Mouse (Mus musculus): ENCODE data around the gene Olfr1137. TPM values are rescaled to one million over a fixed set of nuclear protein-coding genes. Genes with fewer than 3 reads are reported as not detected.

Olfr1137 gene
- not detected for polyA plus RNA-seq (2015; fragmentation: Illumina TruSeq; extraction: RNeasy Lipid Tissue Mini Kit (QIAGEN cat#74804); ENCODE audit: low read depth, low replicate concordance)

DNA sequence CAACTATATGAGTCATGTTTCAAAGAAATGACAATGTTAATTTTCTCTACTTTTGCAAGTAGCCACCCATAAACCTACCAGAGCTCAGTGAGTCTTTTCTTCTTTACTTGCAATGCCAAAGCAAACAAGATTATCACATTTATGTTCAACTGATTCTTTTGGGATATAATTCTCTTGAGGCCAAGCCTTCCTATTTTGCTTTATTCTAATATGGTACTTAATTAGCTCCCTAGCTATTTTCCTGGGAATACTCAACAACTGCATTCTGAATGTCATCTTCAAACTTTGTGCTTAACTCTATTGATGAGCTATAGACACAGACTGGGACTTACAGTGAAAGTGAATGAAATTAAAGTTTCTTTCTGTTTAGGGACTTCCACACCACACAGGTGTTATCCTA, at the start of gene Olfr1137:
Gene Olfr1137 (minus strand): TSS at position 101 of the 400 bp plus-strand sequence.

DNA sequence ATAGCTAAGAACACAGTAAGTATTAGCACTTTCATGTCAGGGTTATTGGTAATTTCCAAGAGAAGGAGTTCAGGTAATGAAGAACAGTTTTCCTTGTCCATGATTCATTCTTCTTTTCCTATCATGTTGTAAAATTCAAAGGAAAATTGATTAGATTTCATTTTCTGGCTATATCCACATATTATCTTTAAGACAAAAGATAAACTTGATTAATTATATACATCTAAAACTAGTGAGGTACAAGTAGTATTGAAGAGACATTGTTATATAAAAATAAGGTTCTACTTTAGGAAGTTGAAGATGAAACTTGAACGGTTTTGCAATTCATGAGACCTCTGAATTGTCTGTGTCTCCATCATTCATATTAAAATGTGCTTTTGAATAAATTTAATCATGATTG, 40.9 kb upstream of the Olfr1137 start, which contains the start of gene Olfr1141:
Gene Olfr1141 (minus strand): TSS at position 101 of the 400 bp plus-strand sequence.

DNA sequence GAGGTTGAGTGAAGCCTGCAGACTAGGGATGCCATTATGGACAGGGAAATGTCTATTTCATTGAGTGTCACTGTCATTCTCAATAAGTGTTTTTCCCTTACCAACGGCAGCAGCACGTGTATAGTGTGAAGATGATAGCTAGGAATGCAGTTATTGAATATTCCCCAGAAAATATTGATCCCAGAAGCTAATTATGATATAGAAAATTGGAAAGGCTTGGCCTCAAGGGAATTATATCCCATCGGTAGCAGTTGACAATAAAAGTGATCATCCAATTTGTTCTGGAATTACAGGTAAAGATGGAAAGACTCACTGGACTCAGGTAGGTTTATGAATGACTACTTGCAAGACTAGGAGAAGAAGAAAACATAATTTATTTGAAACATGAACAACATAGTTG, 30.5 kb upstream of the Olfr1137 start, which contains the start of gene Olfr1140:
Gene Olfr1140 (plus strand): TSS at position 301 of the 400 bp plus-strand sequence.

DNA sequence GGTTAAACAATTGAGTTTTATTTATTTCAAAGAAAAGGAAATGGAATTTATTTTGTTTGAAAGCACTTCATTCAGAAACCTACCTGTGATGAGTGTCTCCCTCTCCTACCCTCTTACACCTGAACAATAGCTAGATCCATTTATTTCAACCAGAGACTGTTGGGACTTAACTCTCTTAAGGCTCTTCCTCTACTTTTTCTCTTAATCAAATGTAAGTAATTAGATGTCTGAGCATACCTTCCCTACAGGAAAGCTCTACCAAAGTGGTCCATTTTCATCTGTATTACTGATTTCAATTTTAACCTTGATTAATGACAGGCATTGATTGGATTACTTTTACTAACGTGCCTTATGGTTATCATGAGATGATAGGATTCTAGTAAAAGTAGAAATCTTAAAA, 26.9 kb upstream of the Olfr1137 start, which contains the start of gene Olfr1138:
Gene Olfr1138 (minus strand): TSS at position 101 of the 400 bp plus-strand sequence.

DNA sequence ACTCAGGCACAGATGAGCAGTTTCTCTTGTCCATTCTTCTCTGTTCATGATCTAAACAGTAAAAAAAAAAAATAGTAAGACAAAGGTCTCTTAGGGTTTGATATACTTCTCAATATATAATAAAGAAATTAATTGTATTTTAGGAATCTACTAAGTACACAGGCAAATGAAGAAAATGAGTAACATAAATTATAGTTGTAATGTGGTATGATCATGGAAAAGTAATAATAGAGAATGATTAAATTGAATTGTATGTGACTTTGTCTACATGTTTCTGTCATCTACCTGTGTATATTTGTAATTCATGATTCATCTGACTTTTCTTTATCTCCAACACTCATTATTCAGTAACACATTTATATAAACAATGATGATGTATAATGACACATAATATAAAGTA, 19.1 kb downstream of the Olfr1137 start, which contains the start of gene Olfr1136:
Gene Olfr1136 (minus strand): TSS at position 101 of the 400 bp plus-strand sequence.

DNA sequence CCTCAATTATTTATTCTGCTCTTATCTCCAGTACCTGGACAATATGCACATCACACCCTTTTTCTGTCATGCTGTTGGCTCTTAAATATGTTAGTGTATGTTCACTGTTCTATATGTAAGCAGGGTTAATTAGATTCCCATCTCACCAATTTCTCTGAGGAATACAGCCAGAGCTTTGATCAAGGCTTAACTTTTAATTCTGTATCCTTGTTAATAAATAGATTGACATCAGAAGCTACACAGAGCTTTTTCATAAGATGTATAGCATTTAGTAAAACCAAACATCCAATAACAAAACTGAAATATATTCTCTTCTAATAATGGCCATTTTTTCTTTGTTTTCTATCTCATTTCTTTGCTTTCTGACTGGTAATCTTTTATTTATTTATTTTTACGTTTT, 39.4 kb downstream of the Olfr1137 start, which contains the start of gene Olfr1135:
Gene Olfr1135 (minus strand): TSS at position 101 of the 400 bp plus-strand sequence.

Other genes starting within 250 kb of the Olfr1137 start
- gene Pramel7, start 216.1 kb downstream of the Olfr1137 start, polyA plus RNA-seq (2015; fragmentation: Illumina TruSeq; extraction: RNeasy Lipid Tissue Mini Kit (QIAGEN cat#74804); ENCODE audit: low read depth, low replicate concordance): not detected
- not detected for gene Pramel6, start 206.6 kb downstream of the Olfr1137 start, polyA plus RNA-seq (2015; fragmentation: Illumina TruSeq; extraction: RNeasy Lipid Tissue Mini Kit (QIAGEN cat#74804); ENCODE audit: low read depth, low replicate concordance)
- not detected for gene Olfr153, start 181.4 kb downstream of the Olfr1137 start, polyA plus RNA-seq (2015; fragmentation: Illumina TruSeq; extraction: RNeasy Lipid Tissue Mini Kit (QIAGEN cat#74804); ENCODE audit: low read depth, low replicate concordance)
- gene Olfr1128, start 167.6 kb downstream of the Olfr1137 start, polyA plus RNA-seq (2015; fragmentation: Illumina TruSeq; extraction: RNeasy Lipid Tissue Mini Kit (QIAGEN cat#74804); ENCODE audit: low read depth, low replicate concordance): not detected
- gene Olfr1129, start 139.3 kb downstream of the Olfr1137 start, polyA plus RNA-seq (2015; fragmentation: Illumina TruSeq; extraction: RNeasy Lipid Tissue Mini Kit (QIAGEN cat#74804); ENCODE audit: low read depth, low replicate concordance): not detected
- not detected for gene Olfr1130, start 107.0 kb downstream of the Olfr1137 start, polyA plus RNA-seq (2015; fragmentation: Illumina TruSeq; extraction: RNeasy Lipid Tissue Mini Kit (QIAGEN cat#74804); ENCODE audit: low read depth, low replicate concordance)
- gene Olfr1131, start 86.1 kb downstream of the Olfr1137 start, polyA plus RNA-seq (2015; fragmentation: Illumina TruSeq; extraction: RNeasy Lipid Tissue Mini Kit (QIAGEN cat#74804); ENCODE audit: low read depth, low replicate concordance): not detected
- gene Olfr1132, start 75.6 kb downstream of the Olfr1137 start, polyA plus RNA-seq (2015; fragmentation: Illumina TruSeq; extraction: RNeasy Lipid Tissue Mini Kit (QIAGEN cat#74804); ENCODE audit: low read depth, low replicate concordance): not detected
- not detected for gene Olfr1133, start 65.8 kb downstream of the Olfr1137 start, polyA plus RNA-seq (2015; fragmentation: Illumina TruSeq; extraction: RNeasy Lipid Tissue Mini Kit (QIAGEN cat#74804); ENCODE audit: low read depth, low replicate concordance)
- not detected for gene Olfr1134, start 54.7 kb downstream of the Olfr1137 start, polyA plus RNA-seq (2015; fragmentation: Illumina TruSeq; extraction: RNeasy Lipid Tissue Mini Kit (QIAGEN cat#74804); ENCODE audit: low read depth, low replicate concordance)
- not detected for gene Olfr1135, start 39.5 kb downstream of the Olfr1137 start, polyA plus RNA-seq (2015; fragmentation: Illumina TruSeq; extraction: RNeasy Lipid Tissue Mini Kit (QIAGEN cat#74804); ENCODE audit: low read depth, low replicate concordance)
- not detected for gene Olfr1136, start 19.2 kb downstream of the Olfr1137 start, polyA plus RNA-seq (2015; fragmentation: Illumina TruSeq; extraction: RNeasy Lipid Tissue Mini Kit (QIAGEN cat#74804); ENCODE audit: low read depth, low replicate concordance)
- not detected for gene Olfr1138, start 26.8 kb upstream of the Olfr1137 start, polyA plus RNA-seq (2015; fragmentation: Illumina TruSeq; extraction: RNeasy Lipid Tissue Mini Kit (QIAGEN cat#74804); ENCODE audit: low read depth, low replicate concordance)
- not detected for gene Olfr1140, start 30.6 kb upstream of the Olfr1137 start, polyA plus RNA-seq (2015; fragmentation: Illumina TruSeq; extraction: RNeasy Lipid Tissue Mini Kit (QIAGEN cat#74804); ENCODE audit: low read depth, low replicate concordance)
- not detected for gene Olfr1141, start 40.8 kb upstream of the Olfr1137 start, polyA plus RNA-seq (2015; fragmentation: Illumina TruSeq; extraction: RNeasy Lipid Tissue Mini Kit (QIAGEN cat#74804); ENCODE audit: low read depth, low replicate concordance)
- not detected for gene Olfr152, start 66.3 kb upstream of the Olfr1137 start, polyA plus RNA-seq (2015; fragmentation: Illumina TruSeq; extraction: RNeasy Lipid Tissue Mini Kit (QIAGEN cat#74804); ENCODE audit: low read depth, low replicate concordance)
- not detected for gene Olfr1143, start 87.4 kb upstream of the Olfr1137 start, polyA plus RNA-seq (2015; fragmentation: Illumina TruSeq; extraction: RNeasy Lipid Tissue Mini Kit (QIAGEN cat#74804); ENCODE audit: low read depth, low replicate concordance)
- not detected for gene Olfr1145, start 96.6 kb upstream of the Olfr1137 start, polyA plus RNA-seq (2015; fragmentation: Illumina TruSeq; extraction: RNeasy Lipid Tissue Mini Kit (QIAGEN cat#74804); ENCODE audit: low read depth, low replicate concordance)
- gene Olfr1148, start 117.4 kb upstream of the Olfr1137 start, polyA plus RNA-seq (2015; fragmentation: Illumina TruSeq; extraction: RNeasy Lipid Tissue Mini Kit (QIAGEN cat#74804); ENCODE audit: low read depth, low replicate concordance): not detected
- gene Olfr1150-ps1, start 130.8 kb upstream of the Olfr1137 start, polyA plus RNA-seq (2015; fragmentation: Illumina TruSeq; extraction: RNeasy Lipid Tissue Mini Kit (QIAGEN cat#74804); ENCODE audit: low read depth, low replicate concordance): not detected
- not detected for gene Olfr1151, start 142.7 kb upstream of the Olfr1137 start, polyA plus RNA-seq (2015; fragmentation: Illumina TruSeq; extraction: RNeasy Lipid Tissue Mini Kit (QIAGEN cat#74804); ENCODE audit: low read depth, low replicate concordance)
- gene Olfr1152, start 153.3 kb upstream of the Olfr1137 start, polyA plus RNA-seq (2015; fragmentation: Illumina TruSeq; extraction: RNeasy Lipid Tissue Mini Kit (QIAGEN cat#74804); ENCODE audit: low read depth, low replicate concordance): not detected
- gene Olfr1153, start 181.8 kb upstream of the Olfr1137 start, polyA plus RNA-seq (2015; fragmentation: Illumina TruSeq; extraction: RNeasy Lipid Tissue Mini Kit (QIAGEN cat#74804); ENCODE audit: low read depth, low replicate concordance): not detected
- gene Olfr1154, start 192.0 kb upstream of the Olfr1137 start, polyA plus RNA-seq (2015; fragmentation: Illumina TruSeq; extraction: RNeasy Lipid Tissue Mini Kit (QIAGEN cat#74804); ENCODE audit: low read depth, low replicate concordance): not detected
- not detected for gene Olfr1155, start 232.0 kb upstream of the Olfr1137 start, polyA plus RNA-seq (2015; fragmentation: Illumina TruSeq; extraction: RNeasy Lipid Tissue Mini Kit (QIAGEN cat#74804); ENCODE audit: low read depth, low replicate concordance)
- not detected for gene Olfr1156, start 239.9 kb upstream of the Olfr1137 start, polyA plus RNA-seq (2015; fragmentation: Illumina TruSeq; extraction: RNeasy Lipid Tissue Mini Kit (QIAGEN cat#74804); ENCODE audit: low read depth, low replicate concordance)

Data from brain, adult 10 weeks (tissue).